Mouse (Mus musculus) G1E (cell line): Measurements from ENCODE around the gene Ap3m1.

Experiments
- CTCF ChIP-seq: IDR thresholded peaks from 2 replicates; pipeline ENCODE4 v1.5.1; 2012; ENCODE audit warnings: low read depth, low read length, inconsistent platforms, mixed read lengths
- GATA1 ChIP-seq: IDR thresholded peaks from 2 replicates; pipeline ENCODE4 v1.6.1; 2012; ENCODE audit warnings: borderline replicate concordance, low read length, inconsistent platforms, mixed read lengths
- POLR2AphosphoS5 ChIP-seq: IDR thresholded peaks from 2 replicates; pipeline ENCODE4 v1.6.1; 2012; ENCODE audit warnings: low read depth, low read length, inconsistent platforms; ENCODE audit not compliant: insufficient replicate concordance
- TAL1 ChIP-seq: conservative IDR thresholded peaks from 2 replicates; pipeline ENCODE4 v1.6.1; 2012; ENCODE audit warnings: low read depth, low read length, inconsistent platforms, mixed read lengths

DNA sequence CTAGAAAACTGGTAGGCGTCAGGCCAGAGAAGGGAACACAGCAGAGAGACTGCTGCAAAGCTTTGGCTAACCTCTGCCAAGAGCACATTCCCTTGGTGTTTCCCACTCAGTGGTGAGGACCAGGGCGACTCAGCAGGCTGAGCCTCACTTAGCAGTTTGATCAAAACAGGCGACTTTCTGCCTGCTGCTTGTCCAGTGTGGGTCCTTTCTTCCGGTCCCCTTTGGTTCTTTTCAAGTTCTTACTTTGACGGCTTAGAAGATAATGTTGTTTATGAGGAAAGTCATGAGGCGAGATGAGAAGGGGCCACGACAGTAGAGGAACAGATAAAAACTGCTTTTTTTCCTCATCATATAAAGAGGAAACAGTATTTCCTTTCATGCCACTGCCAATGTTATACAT lies 49.3 kb upstream of the Ap3m1 start:
- no peak for TF ChIP-seq CTCF
- TF ChIP-seq POLR2AphosphoS5 = no peak
- TF ChIP-seq TAL1 = no peak
- TF ChIP-seq GATA1 = no peak
